Mouse (Mus musculus) neural tube, embryonic 11.5 days (tissue): ENCODE results near the gene Shank1. TPM values are rescaled to one million over a fixed set of nuclear protein-coding genes. Genes with fewer than 3 reads are reported as not detected.

Experiments used
- ATAC-seq: fragments of 200-750 bp; cut with Nextera tagmentation; 2 replicates; pipeline ENCODE4 v1.8.0; 2017; ENCODE audit warnings: moderate number of reproducible peaks, mild to moderate bottlenecking, moderate TSS enrichment, moderate library complexity; ENCODE audit not compliant: insufficient read depth, low FRiP score, low TSS enrichment
- DNase-seq: peaks from one replicate; pipeline ENCODE4 v3.0.0-alpha.2; 2015; ENCODE audit warnings: low spot score
- H3K27ac ChIP-seq: fragments of 300-500 bp; sonication (generic); 2 replicates; pipeline ENCODE4 v1.5.1; 2014; ENCODE audit warnings: low read depth, mild to moderate bottlenecking, low read length
- H3K27me3 ChIP-seq: fragments of 300-500 bp; sonication (generic); 2 replicates; pipeline ENCODE4 v1.6.1; 2014; ENCODE audit warnings: mild to moderate bottlenecking, low read length, mixed read lengths; ENCODE audit not compliant: control insufficient read depth, insufficient read depth
- H3K36me3 ChIP-seq: fragments of 300-500 bp; sonication (generic); 2 replicates; pipeline ENCODE4 v1.6.1; 2014; ENCODE audit warnings: mild to moderate bottlenecking, low read length, moderate library complexity, mixed read lengths; ENCODE audit not compliant: control insufficient read depth, insufficient read depth
- H3K4me1 ChIP-seq: fragments of 300-500 bp; sonication (generic); 2 replicates; pipeline ENCODE4 v1.6.1; 2014; ENCODE audit warnings: low read length, mixed read lengths; ENCODE audit not compliant: control insufficient read depth, insufficient read depth
- H3K4me2 ChIP-seq: fragments of 300-500 bp; sonication (generic); 2 replicates; pipeline ENCODE4 v1.6.1; 2014; ENCODE audit warnings: low read depth, mild to moderate bottlenecking, moderate library complexity
- H3K4me3 ChIP-seq: fragments of 300-500 bp; sonication (generic); 2 replicates; pipeline ENCODE4 v1.5.1; 2014; ENCODE audit warnings: low read depth, low read length
- H3K9ac ChIP-seq: fragments of 300-500 bp; sonication (generic); 2 replicates; pipeline ENCODE4 v1.6.1; 2014; ENCODE audit warnings: mild to moderate bottlenecking, low read length
- H3K9me3 ChIP-seq: fragments of 300-500 bp; sonication (generic); 2 replicates; pipeline ENCODE4 v1.6.1; 2016; ENCODE audit warnings: low read length; ENCODE audit not compliant: control insufficient read depth
- WGBS: fragments of 180-500 bp; shearing (Covaris S2); extraction: QIAGEN DNeasy Blood & Tissue Kit; methylation state at CpG from one replicate; pipeline ENCODE4 v1.1.7; 2014; 5-methylcytosine and 5-hydroxymethylcytosine counted together
- polyA plus RNA-seq: library from polyadenylated mRNA; unstranded; fragments of >200 nt; fragmentation: Nextera tagmentation; extraction: Ambion mirVana; gene quantifications from 2 replicates; pipeline ENCODE4 v1.2.1, GENCODE M21; 2014

Gene Shank1
- polyA plus RNA-seq, 1 experiment from 2014 or later = 4.7 TPM

DNA sequence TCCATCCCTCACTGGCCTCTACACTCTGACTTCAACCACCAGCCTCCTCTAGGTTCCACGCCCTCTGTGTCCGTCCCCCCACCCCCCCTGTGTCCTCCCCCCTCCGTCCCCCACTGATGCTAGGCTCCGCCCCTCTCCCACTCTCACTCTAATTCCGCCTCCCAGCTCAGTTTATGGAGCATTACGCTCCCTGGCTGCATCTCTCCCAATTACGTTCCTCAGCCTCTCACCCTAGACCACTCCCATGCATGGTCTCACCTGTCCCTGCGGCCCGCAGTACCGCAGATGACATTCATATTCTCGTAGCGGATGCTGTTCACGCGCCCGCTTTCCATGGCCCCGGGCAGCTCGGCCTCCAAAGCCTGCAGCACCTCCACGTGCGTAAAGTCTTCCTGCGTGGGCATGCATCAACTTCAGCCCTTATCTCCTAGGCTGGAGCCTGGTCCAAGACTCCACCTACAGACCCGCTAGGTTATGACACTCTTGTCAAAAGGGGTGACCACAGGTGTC is 50.8 kb downstream of the Shank1 start:
- Histone ChIP-seq H3K4me3 (peak overlapping the region; percentile 39; the same call in 1 of the 2 replicates), H3K9ac (no peak overlapping the region; the same call in 1 of the 2 replicates)

DNA sequence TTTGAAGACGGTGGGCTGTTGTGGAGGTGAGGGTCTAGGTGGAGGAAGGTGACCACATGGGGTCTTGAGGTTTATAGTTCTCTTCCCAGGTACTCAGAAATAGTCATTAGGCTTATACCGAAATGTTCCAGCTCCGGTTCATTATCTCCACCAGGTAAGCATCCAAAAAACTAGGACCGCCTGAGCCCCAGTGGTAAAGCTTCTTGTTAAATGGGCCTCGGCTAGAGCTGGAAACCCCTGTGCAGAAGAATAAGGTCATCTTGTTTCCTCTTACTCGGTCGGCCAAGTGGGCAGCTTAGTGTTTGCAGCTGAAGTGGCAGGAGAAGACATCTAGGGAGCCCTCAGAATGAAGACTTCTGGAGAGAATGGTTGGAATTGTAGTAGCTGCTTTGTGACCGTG is 62.6 kb downstream of the Shank1 start:
- Histone ChIP-seq H3K4me1 (peaks cover 5% of the 10 kb centered on the region), H3K9ac (no peak overlapping the region), H3K9me3 (no peaks in the 10 kb centered on the region), H3K4me2 (no peak overlapping the region), H3K27me3 (no peaks in the 10 kb centered on the region), H3K27ac (no peak overlapping the region), H3K36me3 (no peaks in the 10 kb centered on the region), H3K4me3 (no peak overlapping the region)
- 89% methylated on average over 8 of the region's 8 CpGs for WGBS
- ATAC-seq = no peak
- no peak for DNase-seq

More for the DNA sequence above, 50.8 kb downstream of the Shank1 start:
- peaks cover 18% of the 10 kb centered on the region for H3K4me1 ChIP-seq
- H3K27ac ChIP-seq = no peak overlapping the region
- ATAC-seq (peak; percentile 3; the same call in 1 of the 2 replicates), DNase-seq (no peak)
- WGBS = 9% methylated on average over 21 of the region's 21 CpGs
- H3K9me3 ChIP-seq = no peaks in the 10 kb centered on the region
- peaks cover 41% of the 10 kb centered on the region for H3K27me3 ChIP-seq
- peak overlapping the region; percentile 73 for H3K4me2 ChIP-seq
- H3K36me3 ChIP-seq = no peaks in the 10 kb centered on the region

- no peaks in the 10 kb centered on the region for H3K36me3 ChIP-seq
- H3K9me3 ChIP-seq = no peaks in the 10 kb centered on the region
- no peak for DNase-seq
- peaks cover 5% of the 10 kb centered on the region for H3K4me1 ChIP-seq
- ATAC-seq = 0 out of 2 replicates have a peak, but pooled peaks have one; percentile 13
- H3K27ac ChIP-seq = no peak overlapping the region
- peak overlapping the region; percentile 43 for H3K4me3 ChIP-seq
- no peaks in the 10 kb centered on the region for H3K27me3 ChIP-seq
- WGBS = 14% methylated on average over 7 of the region's 7 CpGs
- H3K9ac ChIP-seq = 0 out of 2 replicates have a peak overlapping the region, but pooled peaks have one; percentile 24
- H3K4me2 ChIP-seq = peak overlapping the region; percentile 64
These were observed 63.4 kb downstream of the Shank1 start for GRCm38 (mm10) chr7:44373460-44373859.

GRCm38 (mm10) chr7:44373889-44374652 is 64.0 kb downstream of the Shank1 start:
- DNase-seq (peak; percentile 84), ATAC-seq (peak; percentile 83)
- peaks cover 5% of the 10 kb centered on the region for H3K4me1 ChIP-seq
- H3K9ac ChIP-seq = peak overlapping the region; percentile 37
- 1% methylated on average over 19 of the region's 19 CpGs for WGBS
- peak overlapping the region; percentile 64 for H3K4me2 ChIP-seq
- peak overlapping the region; percentile 43 for H3K4me3 ChIP-seq
- H3K36me3 ChIP-seq = no peaks in the 10 kb centered on the region
- no peaks in the 10 kb centered on the region for H3K9me3 ChIP-seq
- H3K27me3 ChIP-seq = no peaks in the 10 kb centered on the region
- H3K27ac ChIP-seq = peak overlapping the region; percentile 45; the same call in 1 of the 2 replicates

DNA sequence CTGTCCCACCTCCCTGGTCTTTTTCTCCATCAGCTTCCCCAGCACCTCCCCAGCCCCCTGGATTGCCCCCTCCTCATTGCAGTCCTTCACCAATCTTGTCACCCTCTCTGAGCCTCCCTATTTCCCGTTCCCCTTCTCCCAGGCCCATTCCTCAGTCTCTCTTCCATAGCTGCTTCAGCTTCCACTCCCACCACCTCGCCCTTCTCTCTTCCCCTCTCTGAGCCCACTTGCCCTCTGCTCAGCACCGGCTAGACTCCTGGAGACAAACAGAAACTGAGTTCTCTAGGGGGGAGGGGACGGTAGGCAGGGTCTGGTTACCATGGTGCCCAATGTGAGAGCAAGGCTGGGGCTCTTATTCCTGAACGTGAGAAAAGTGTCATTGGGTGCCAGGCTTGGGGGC is 64.7 kb downstream of the Shank1 start:
- ATAC-seq (peak; percentile 64), DNase-seq (peak; percentile 49)
- H3K27ac ChIP-seq = peak overlapping the region; percentile 45; the same call in 1 of the 2 replicates
- peak overlapping the region; percentile 43 for H3K4me3 ChIP-seq
- H3K36me3 ChIP-seq = no peaks in the 10 kb centered on the region
- H3K9me3 ChIP-seq = no peaks in the 10 kb centered on the region
- H3K4me1 ChIP-seq = peaks cover 5% of the 10 kb centered on the region
- 2% methylated on average over 5 of the region's 5 CpGs for WGBS
- peak overlapping the region; percentile 64 for H3K4me2 ChIP-seq
- peak overlapping the region; percentile 37 for H3K9ac ChIP-seq
- no peaks in the 10 kb centered on the region for H3K27me3 ChIP-seq

DNA sequence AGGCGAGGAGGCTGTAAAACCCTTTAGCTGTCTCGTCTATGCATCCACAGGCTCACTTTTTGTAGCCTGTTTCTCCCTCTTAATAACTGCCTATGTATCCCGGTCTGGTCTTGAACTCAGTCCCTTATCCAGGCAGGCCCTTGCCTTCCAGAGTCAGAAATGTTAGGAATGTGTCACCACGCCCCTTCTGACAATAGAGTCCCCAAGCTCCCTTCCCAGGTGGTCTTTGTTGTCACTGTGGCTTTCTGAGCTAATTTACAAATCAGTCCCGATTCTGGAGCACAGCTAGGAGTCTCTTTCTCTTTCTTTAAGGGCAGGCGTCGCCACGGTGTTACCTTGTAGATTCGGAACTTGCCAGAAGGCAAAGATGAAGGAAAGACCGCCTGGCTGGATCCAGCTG is 65.2 kb downstream of the Shank1 start:
- H3K9ac ChIP-seq = no peak overlapping the region; the same call in 1 of the 2 replicates

DNA sequence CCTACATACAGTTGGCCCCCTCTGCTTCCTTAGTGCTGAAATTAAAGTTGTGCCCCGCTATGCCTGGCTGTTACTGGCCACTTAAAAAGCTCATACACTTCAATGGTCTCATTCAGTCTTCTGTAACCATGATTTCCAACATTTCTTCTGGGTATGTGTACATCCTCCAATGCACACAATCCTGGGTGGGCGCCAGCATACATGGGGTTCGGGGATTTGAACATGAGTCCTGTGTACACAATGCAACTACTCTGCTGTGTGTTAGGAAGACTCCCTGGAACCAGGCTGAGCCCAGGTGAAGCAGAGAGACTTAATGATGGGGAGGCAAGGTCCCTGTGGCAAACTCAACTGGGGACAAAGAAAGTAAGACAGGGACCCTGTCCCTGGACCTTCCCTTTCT is 65.7 kb downstream of the Shank1 start:
- no peak overlapping the region for H3K9ac ChIP-seq
- DNase-seq (no peak), ATAC-seq (no peak)
- H3K4me3 ChIP-seq = no peak overlapping the region
- H3K4me1 ChIP-seq = peaks cover 5% of the 10 kb centered on the region
- no peaks in the 10 kb centered on the region for H3K9me3 ChIP-seq
- no peak overlapping the region for H3K27ac ChIP-seq
- no peak overlapping the region for H3K4me2 ChIP-seq
- WGBS = 61% methylated on average over 3 of the region's 3 CpGs
- H3K36me3 ChIP-seq = no peaks in the 10 kb centered on the region
- H3K27me3 ChIP-seq = no peaks in the 10 kb centered on the region

More for the DNA sequence above, 65.2 kb downstream of the Shank1 start:
- Histone ChIP-seq H3K9me3 (no peaks in the 10 kb centered on the region), H3K4me2 (peak overlapping the region; percentile 64), H3K27ac (no peak overlapping the region), H3K4me1 (peaks cover 5% of the 10 kb centered on the region), H3K27me3 (no peaks in the 10 kb centered on the region), H3K4me3 (peak overlapping the region; percentile 43), H3K36me3 (no peaks in the 10 kb centered on the region)
- no peak for ATAC-seq
- WGBS = 2% methylated on average over 10 of the region's 10 CpGs
- no peak for DNase-seq

- H3K4me1 ChIP-seq = peaks cover 5% of the 10 kb centered on the region
- no peak overlapping the region for H3K27ac ChIP-seq
- ATAC-seq (no peak), DNase-seq (no peak)
- H3K27me3 ChIP-seq = no peaks in the 10 kb centered on the region
- WGBS = 66% methylated on average over 4 of the region's 4 CpGs
- H3K9ac ChIP-seq = no peak overlapping the region
- H3K4me3 ChIP-seq = no peak overlapping the region
- no peaks in the 10 kb centered on the region for H3K9me3 ChIP-seq
- no peaks in the 10 kb centered on the region for H3K36me3 ChIP-seq
- no peak overlapping the region for H3K4me2 ChIP-seq
These were observed 68.2 kb downstream of the Shank1 start for GRCm38 (mm10) chr7:44378290-44378689.
